Mouse (Mus musculus) heart, postnatal 36 days (tissue): ENCODE results near the gene Rinl. TPM values are rescaled to one million over a fixed set of nuclear protein-coding genes. Genes with fewer than 3 reads are reported as not detected.

Source experiments
- DNase-seq, 2 experiments: peaks; one replicate each; pipeline ENCODE4 v3.0.0; 2021 to 2022
- intact Hi-C: fragments of 180-260 bp; cut with DNase I; formaldehyde crosslinking; loops from one replicate; pipeline ENCODE4 v1.15.1; 2025
- total RNA-seq, 2 experiments: library from RNA; stranded (reverse); gene quantifications; 2 replicates each; pipeline ENCODE4 v1.2.3; 2021

The Rinl gene
- total RNA-seq, 2 experiments from 2014 or later: 1.8 to 1.9 TPM

DNA sequence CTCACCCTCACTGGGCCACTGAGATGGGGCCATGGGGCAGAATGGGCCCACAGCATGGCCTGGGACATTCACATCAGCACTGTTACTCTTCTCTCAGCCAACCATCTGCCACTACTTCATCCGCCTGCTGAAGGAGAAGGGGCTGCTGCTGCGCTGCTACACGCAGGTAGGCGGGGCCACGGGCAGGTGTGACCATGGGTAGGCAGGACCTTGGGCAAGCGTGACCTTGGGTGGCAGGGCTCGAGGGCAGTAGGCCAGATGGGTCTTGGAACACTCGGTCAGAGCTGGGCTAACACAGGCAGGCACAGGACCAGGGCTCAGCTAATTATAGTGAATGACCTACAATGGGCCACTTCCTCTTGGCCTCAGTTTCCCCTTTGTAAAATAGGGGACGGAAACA, 9.9 kb upstream of the Rinl start:
- no peak for DNase-seq
- intact Hi-C loops: no loop called here

DNA sequence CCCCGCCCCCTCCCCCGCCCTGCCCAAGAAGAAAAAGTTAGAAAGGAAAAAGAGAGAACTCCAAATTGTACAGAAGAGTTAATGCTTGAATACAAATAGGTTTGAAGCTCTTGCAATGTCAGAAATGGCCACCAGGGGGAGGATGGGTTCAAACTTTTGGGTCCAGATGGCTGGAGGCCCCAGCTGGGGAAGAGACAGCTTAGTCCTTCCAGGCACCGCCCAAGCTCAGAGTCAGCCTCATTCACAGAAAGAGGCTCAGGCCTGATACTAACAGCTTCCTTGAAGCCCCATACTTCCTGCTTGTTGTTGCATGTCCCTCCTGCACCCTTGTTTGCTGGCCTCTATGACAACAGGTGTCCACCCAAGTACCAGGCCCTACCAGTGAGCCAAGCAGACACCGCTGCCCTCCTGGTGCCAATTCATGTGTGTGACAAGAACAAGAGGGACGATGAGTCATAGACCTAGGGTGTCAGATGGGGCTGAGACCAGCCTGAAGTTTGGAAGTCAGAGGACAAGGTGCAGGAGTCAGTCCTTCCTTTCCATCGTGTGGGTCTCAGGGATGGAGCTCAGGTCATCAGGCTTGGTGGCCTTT, 8.6 kb upstream of the Rinl start:
- intact Hi-C loops: loop anchor here (1.0 to 5.0 kb wide), 3 partner anchors 87 to 258 kb away; no protein-coding TSS in a partner anchor
- peak; percentile 88 to 94 for DNase-seq

GRCm38 (mm10) chr7:28780857-28781256, 7.9 kb upstream of the Rinl start:
- peak in 1 of 2 experiments; percentile 22 for DNase-seq
- intact Hi-C loops: loop anchor here (1.0 to 5.0 kb wide), 3 partner anchors 86 to 257 kb away; no protein-coding TSS in a partner anchor

- no peak for DNase-seq
- intact Hi-C loops: loop anchor here (5.0 kb wide), 1 partner anchor 191 kb away; no protein-coding TSS in a partner anchor
Measured at GRCm38 (mm10) chr7:28781261-28781663, 7.5 kb upstream of the Rinl start.

DNA sequence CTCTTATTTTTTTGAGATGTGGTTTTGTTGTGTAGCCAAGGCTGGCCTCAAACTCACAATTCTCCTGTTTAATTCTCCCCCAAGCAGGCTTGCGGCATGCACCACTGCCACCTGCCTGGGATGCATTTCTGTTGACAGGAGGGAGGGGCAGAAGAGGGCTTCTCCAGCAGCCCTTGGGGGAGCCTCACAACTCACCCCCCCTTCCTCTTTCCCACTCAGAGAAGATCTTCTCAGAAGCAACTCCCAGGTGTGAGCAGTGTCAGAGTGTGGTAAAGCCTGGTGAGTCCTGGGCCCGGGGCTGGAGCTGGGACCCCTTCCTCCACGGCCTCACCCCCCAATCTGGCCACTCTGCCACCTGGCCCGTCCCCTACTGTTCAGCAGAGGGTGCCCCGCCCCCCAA, 3.6 kb upstream of the Rinl start:
- no peak for DNase-seq
- intact Hi-C loops: no loop called here

DNA sequence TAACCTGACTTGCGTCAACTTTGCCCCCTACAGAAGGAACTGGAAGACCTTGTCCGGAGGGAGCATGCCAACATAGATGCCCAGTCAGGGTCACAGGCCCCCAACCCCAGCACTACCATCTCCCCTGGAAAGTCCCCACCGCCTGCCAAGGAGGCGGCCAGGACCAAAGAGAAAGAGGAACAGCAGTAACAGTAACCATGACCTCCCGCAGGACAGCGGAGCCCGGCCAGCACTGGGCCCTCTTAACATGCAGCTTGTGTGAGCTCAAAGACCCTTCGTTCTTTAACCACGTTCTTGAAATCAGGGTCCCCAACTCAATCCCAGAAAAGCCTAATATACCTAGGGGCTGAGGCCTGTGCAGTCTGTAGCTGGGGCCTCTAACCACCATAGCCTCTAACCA, 885 bp upstream of the Rinl start:
- intact Hi-C loops: no loop called here
- no peak for DNase-seq

- intact Hi-C loops: no loop called here
- DNase-seq: no peak
Measured at GRCm38 (mm10) chr7:28789235-28789634, 466 bp downstream of the Rinl start.

DNA sequence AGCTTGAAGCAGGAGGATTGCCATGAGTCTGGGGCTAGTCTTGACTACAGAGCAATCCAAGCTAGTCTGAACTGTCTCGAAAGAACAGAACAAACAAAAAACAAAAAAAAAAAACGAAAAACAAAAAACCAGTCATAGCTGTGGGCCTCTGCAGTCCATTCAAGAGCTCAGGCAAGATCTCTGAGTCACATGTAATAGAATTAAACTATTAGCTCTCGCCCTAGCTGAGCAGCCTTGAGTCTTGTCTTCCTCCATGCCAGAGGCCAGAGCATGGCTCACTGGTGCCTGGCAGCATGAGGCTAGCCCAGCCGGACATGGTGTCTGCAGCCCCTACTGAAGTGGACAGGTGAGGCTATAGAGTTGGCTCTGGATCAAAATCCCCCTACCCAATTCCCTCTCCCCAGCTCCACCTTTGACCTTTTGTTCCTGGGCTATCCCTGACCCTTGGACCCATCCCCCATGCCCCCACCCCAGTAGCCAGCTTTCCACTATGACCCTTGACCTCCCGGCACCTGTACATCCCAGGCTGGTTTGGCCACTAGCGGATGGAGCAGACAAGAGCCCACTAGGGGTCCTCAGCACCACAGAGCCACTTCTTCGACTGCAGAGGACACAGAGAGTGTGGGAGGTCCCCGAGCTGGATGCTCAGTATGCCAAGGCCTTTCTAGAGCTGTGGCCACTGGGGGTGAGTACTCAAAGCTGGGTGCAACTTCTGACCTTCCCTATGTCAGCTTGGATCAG, 1.5 kb downstream of the Rinl start:
- DNase-seq: no peak
- intact Hi-C loops: loop anchor here (10.0 kb wide), 1 partner anchor 445 kb away; the partner anchor contains the start of genes Kcnk6 and Yif1b

DNA sequence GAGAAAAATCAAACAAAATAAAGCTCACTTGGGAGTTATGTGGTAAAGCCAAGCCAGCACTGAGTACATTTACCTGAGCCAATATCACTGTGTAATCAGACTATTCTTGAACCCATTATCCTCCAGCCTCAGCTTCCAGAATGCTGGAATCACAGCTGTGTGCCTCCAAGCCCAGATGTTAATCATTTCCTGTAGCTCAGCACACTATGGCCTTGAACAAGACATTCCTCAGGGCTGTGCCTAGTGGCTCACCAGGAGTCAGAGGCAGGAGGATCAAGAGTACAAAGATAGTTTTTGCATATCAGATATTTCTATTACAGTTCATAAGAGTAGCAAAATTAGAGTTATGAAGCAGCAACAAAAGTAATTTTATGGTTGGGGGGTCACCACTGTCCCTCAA, 2.9 kb downstream of the Rinl start:
- intact Hi-C loops: loop anchor here (10.0 kb wide), 1 partner anchor 443 kb away; the partner anchor contains the start of genes Kcnk6 and Yif1b
- no peak for DNase-seq

DNA sequence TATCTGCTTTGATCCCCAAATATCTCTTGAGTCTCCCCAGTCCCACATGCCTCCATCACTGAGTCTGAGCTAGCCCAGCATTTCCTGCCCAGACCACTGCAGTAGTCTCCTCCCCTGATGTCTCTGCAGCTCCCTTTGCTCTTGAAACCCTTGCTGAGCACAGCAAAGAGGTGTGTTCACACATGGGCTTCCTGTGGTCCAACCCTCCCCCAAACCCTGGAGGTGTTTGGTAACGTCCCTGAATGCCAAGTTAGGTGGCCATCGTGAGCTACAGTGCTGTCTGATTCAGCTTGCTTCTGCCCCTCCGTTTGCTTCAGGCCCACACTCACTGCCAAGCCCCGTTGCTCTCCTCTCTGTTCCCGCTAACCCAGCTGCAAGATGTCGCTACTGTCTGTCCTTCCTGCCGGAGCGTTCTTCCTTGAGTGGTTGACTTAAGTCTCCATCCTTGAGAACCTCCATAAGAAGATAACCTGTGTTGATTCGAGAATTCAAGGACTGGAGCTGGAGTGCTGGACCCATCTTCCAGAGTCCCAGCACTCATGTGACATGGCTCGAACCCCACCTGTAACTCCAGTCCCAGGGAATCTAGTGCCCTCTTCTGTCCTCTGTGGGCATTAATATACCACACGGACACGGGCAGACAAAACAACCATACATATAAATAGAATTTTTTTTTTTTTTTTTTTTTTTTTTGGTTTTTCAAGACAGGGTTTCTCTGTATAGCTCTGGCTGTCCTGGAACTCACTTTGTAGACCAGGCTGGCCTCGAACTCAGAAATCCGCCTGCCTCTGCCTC, 3.8 kb downstream of the Rinl start:
- DNase-seq: no peak
- intact Hi-C loops: loop anchor here (10.0 kb wide), 1 partner anchor 442 kb away; the partner anchor contains the start of genes Kcnk6 and Yif1b

- intact Hi-C loops: loop anchor here (10.0 kb wide), 1 partner anchor 441 kb away; the partner anchor contains the start of genes Kcnk6 and Yif1b
- peak in 1 of 2 experiments; percentile 27 for DNase-seq
Measured at GRCm38 (mm10) chr7:28793834-28794233, 5.1 kb downstream of the Rinl start.

GRCm38 (mm10) chr7:28794496-28794895, 5.7 kb downstream of the Rinl start:
- no peak for DNase-seq
- intact Hi-C loops: loop anchor here (10.0 kb wide), 1 partner anchor 440 kb away; the partner anchor contains the start of genes Kcnk6 and Yif1b

- peak in 1 of 2 experiments; percentile 44 for DNase-seq
- intact Hi-C loops: loop anchor here (1.0 to 10.0 kb wide), 4 partner anchors 27 to 439 kb away; partner anchors contain the start of genes Actn4, Kcnk6 and Yif1b
Measured at GRCm38 (mm10) chr7:28795832-28796231, 7.1 kb downstream of the Rinl start.

DNA sequence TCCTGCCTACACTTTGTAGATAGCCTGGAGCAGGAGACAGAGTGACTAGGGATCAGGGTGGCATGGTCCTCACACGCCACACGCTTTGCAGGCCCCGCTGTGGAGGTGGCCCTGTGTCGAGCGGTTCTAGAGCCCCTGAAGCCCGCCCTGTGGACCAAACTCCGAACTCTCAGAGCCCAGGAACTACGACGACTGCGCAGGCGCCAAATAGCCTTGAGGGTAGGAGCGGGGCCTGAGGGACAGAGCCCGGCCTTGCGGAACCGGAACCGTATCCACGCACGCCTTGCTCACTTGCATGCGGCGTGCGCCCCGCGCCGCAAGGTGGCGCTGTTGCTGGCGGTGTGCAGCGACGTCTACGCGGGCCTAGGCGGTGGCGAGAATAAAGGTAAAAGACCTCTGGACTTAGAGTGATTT, 7.8 kb downstream of the Rinl start:
- intact Hi-C loops: loop anchor here (1.0 to 10.0 kb wide), 4 partner anchors 26 to 438 kb away; partner anchors contain the start of genes Actn4, Kcnk6 and Yif1b
- DNase-seq: peak; percentile 88 to 90

DNA sequence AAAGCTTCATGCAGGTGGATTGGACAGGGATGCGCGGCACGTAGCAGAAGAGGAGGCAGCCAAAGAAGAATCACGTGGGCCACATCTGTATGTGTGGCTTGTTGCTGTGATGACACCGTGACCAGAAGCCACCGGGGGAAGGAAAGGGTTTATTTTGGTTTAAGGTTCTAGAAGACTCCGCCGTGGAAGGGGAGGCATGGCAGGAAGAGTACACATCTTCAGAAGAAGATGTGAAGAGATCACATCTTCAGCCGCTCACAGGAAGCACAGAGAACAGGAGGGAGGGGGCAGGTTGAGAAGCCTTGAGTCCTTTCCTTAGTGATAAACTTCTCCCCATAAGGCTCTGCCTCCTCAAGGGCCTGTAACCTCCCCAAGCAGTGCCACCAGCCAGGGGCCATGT, 11.2 kb downstream of the Rinl start:
- DNase-seq: no peak
- intact Hi-C loops: loop anchor here (5.0 to 10.0 kb wide), 2 partner anchors 162 to 435 kb away; partner anchors contain the start of genes Actn4, Kcnk6 and Yif1b

- no peak for DNase-seq
- intact Hi-C loops: no loop called here
Measured at GRCm38 (mm10) chr7:28801451-28801850, 12.7 kb downstream of the Rinl start.

- peak; percentile 47 to 48 for DNase-seq
- intact Hi-C loops: no loop called here
Measured at GRCm38 (mm10) chr7:28801901-28802670, 13.3 kb downstream of the Rinl start.

DNA sequence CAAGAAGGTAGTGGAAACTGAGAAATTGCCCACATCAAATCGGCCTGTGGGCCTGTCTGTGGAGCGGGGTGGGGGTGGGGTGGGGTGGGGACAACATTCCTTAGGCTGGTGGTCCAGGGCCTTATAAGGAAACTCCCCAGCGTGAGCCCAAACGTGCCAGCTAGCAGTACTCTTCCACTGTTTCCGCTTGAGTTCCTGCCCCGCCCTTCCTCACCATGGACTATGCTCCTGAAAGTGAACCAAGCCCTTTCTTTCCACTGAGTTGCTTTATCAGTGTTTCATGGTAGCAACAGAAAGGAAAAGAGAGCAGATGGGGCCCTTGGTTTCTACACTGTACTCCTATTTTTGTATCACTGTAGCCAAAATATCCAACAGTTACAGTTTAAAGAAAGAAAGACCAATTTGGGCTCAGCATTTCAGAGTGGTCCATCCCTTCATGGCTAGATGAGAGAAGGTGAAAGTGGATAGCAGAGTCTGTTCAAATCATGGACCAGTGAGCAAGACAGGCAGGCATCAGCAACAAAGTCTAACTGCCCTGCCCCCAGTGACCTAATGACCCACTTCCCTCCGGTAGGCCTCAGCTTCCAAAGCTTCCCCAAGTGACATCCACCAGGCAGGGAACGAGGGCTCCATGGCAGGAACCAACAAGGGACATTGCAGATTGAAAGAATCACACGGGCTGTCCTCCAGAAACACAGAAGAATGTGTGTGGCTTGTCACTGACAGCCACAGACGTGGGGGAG, 14.2 kb downstream of the Rinl start:
- DNase-seq: peak; percentile 36 to 37
- intact Hi-C loops: no loop called here

DNA sequence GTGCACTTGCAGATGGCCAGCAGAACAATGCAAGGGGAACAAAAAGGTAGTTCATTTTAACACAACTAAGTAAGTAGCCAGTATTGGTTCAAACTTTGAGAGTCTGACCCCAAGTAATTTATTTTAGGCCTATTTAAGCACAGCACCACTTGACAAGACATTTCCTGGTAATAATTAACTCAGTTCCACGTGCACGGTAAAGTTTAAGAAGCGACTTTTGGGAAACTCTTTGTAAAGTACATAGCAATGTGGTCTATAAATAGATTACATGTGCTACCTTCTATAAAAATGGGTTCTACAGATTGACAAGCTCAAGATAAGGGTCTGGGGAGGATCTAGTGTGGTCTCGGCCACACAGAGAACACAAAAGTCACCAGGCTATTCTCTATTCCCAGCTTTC, 15.0 kb downstream of the Rinl start:
- intact Hi-C loops: no loop called here
- DNase-seq: no peak
